Mouse (Mus musculus) heart, postnatal 4 days (tissue): ENCODE data around the gene Prex1. TPM values are rescaled to one million over a fixed set of nuclear protein-coding genes. Genes with fewer than 3 reads are reported as not detected.

Experiments
- DNase-seq: peaks from one replicate; pipeline ENCODE4 v3.0.0; 2021
- total RNA-seq, 2 experiments: library from RNA; stranded (reverse); gene quantifications; 2 replicates each; pipeline ENCODE4 v1.2.3; 2021

Prex1 gene
- total RNA-seq, 2 experiments from 2014 or later = 13.8 to 14.8 TPM

DNA sequence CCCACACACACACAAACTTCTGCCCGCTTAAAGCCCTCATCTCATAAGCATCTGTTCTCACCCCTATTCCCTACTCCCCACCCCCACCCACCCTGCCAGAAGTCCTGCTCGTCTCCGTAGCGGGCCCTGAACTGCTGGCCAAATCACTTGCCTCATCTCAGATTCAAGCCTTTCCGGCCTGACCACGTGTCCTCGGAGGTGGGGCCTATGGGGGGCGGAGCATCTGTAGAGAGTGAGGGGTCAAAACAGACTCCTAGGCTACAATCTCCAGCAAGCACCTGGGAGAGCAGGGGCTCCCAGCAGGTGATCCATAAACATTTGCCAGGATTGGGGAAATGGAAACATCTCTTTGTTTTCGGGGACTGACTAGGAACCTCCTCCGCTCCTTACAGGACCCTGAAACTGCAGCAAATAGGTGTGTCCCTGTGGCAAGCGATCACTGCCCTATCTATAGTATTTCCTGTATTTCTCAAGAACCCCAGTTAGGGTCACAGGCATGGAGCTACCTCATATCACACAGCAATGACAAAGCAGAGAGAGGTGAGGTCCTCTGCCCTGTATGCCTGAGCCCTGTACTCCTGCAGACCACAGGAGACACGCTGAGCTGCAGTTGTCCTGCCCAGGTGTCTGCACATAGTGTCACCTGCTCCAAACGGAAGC lies 29.6 kb downstream of the Prex1 start:
- DNase-seq = no peak

- DNase-seq = no peak
Measured at GRCm38 (mm10) chr2:166682866-166683265, 30.8 kb downstream of the Prex1 start.

DNA sequence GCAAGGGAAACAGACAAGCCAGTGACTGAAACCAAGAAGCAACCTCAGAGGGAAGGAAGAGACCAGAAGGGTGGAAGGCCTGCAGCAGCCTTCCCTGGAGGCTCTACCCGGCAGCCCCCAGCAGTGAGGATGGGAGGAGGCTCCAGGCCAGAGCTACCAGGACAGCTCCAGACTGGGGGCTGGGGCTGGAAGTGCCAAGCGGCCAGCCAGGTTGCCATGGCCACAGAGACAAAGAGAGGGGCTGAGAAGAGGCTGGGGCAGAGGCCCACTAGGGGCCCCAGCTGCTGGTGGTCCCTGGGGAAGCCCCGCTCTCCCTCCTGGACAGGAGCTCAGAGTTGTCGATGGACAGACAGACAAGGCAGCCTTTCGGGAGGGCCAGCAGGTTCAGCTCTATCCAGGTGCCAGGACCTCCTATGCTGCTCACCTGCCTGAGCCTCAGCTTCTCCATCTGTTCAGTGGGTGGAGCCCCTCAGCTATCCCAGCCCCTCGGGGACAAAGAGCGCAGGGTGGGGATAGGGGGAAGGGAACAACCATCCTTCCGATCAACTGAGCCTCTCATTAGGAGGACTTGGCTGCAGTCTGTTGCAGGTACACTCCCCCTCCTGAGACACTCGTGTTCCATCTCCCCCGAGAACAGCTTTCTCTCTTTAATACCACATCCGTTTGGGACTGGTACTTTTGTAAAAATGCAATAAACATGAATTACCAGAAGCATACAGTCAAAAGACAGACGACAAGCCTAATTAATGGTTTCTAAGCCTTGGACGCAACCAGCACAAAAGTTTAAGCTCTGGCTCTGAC lies 34.5 kb downstream of the Prex1 start:
- no peak for DNase-seq

GRCm38 (mm10) chr2:166676933-166677332 lies 36.7 kb downstream of the Prex1 start:
- no peak for DNase-seq

- DNase-seq = no peak
Measured at GRCm38 (mm10) chr2:166676498-166676897, 37.1 kb downstream of the Prex1 start.

DNA sequence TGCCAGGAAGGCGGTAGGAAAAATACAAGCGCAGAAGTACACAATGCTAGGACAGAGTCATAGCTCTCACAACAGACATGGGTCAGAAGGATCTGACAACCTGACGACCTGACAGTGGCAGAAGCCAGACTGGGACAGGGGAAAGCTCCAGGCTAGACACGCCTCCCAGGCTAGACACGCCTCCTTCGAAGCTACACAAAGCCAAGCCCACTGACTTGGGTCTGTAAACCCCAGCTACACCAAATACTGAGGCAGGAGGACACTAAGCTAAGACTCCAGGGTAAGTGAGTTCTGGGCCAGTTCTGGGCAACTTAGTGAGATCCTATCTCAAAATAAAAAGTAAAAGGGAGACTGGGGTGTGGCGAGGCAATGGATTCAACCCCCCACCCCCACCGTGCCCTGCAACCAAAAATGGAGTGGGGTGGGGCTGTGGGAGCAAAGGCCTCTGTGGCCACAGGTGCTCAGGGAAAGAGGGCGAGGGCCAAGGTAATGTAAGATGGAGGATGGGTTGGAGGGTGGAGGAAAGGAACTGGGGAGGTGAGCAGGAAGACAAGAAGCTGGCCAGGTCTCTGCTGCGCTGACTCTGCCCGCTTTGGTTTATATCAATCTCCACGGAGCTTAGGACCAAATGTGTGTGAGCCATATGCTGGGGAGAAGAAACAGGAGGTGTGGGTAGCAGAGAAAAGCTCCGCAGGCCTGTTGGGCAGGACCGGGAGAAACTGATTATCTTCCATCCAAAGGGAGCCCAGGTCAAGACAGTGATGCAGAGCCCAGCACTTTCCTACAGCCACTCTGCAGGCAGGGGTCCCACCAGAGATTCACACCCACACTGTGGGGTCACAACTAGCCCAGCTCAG lies 37.8 kb downstream of the Prex1 start:
- DNase-seq = no peak

- no peak for DNase-seq
Measured at GRCm38 (mm10) chr2:166674693-166675092, 38.9 kb downstream of the Prex1 start.

GRCm38 (mm10) chr2:166673951-166674350 lies 39.7 kb downstream of the Prex1 start:
- DNase-seq = no peak

DNA sequence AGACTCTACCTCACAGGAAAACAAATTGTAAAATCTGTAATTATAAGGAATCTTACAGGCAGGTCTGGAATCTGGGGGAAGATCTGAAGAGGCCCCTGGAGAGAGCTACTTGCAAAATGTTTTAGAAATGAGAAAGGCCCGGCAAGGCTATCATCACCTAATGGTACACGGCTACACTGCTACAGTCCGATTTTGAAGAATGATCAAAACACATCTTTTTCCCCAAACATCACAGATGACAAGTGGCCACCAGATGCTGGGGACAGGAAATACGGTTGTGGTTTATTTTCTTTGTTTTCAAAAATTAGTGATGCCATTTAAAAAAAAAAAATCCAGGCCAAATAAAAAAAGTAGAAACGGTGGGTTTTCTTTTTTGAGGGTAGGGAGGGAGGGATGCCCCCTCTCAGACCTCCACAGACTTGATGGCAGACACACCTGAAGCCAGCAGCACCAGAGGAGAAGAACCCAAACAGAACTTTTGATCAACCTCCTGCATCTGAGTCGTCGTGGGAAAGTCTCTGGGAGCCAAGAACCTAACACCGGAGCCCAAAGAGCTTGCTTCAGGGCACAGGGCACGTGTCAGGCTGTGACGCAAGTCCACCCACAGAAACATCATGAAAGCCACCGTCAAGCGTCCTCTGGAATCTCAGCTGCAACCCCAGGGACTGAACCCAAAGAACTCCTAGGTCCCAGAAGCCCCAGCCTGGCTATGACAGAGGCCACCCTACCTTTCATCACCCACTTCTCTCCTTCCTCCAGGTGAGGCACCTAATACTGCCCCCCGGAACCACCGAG lies 41.3 kb downstream of the Prex1 start:
- no peak for DNase-seq

- no peak for DNase-seq
Measured at GRCm38 (mm10) chr2:166671614-166672013, 42.0 kb downstream of the Prex1 start.

DNA sequence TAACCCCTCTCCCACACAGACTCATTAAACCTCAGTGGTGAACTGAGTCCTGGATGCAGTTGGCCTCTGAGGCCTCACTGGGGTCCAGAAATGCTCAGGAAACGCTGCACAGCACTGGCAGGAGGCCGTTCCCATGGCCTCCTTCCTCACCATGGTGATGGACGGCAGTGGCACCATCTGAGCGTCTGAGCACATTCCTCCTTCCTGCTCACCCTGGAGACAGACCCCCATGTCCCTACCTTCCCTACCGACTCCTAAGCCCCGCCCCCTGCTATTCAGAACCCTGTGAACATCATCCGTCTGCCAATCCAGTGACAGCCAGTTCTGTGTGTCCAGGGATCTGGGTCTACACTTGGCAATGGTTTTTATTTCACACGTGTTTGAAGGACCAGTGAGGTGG lies 42.6 kb downstream of the Prex1 start:
- DNase-seq = no peak

DNA sequence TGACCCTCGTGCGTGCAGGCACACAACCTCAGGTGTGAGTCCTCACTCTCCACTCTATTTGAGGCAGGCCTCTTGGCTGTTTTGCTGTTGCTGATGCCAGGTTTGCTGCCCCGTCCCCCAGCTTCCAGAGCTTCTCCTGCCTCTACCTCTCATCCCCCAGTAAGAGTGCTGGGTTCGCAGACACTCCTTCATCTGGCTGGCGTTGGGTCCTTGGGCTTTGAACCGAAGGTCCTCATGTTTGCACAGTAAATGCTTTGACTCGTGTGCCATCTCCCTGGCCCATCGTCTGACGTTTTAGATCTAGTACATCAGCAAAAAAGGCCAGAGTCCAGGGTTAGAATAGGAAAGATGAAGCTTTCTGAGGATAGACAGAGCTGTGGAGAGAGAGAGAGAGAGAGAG lies 43.7 kb downstream of the Prex1 start:
- no peak for DNase-seq

- DNase-seq = no peak
Measured at GRCm38 (mm10) chr2:166667790-166668695, 45.6 kb downstream of the Prex1 start.

- DNase-seq = no peak
Measured at GRCm38 (mm10) chr2:166666175-166666574, 47.5 kb downstream of the Prex1 start.

DNA sequence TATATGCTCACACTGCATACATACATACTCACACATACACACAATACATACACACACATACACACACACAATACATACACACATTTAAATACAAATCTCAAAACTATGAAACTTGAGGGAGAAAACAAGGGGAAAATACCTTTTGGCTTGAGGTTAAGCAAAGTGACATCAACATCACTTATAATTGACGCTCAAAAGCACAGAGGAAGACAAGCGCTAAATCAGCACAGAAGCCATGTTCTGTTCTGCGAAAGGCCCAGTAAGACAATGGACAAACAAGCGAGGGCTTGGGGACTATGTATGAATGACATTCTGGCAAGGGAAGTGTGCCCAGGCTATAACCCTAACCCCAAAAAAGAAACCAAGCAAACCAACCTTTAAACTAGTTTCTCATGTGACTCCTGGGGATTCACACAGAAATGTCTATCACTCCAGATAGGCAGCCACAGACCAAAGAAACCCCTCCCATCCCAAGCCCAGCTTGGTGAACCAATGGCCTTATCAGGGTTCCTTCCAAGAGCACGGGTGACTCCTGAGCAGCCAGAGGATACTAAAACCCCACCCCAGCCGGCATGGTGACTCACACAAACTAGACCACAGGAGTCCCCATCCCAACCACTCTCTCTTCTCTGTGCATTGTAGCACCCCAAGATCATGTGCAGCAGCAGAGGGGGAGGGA lies 48.2 kb downstream of the Prex1 start:
- no peak for DNase-seq

- DNase-seq = no peak
Measured at GRCm38 (mm10) chr2:166664506-166664905, 49.1 kb downstream of the Prex1 start.

DNA sequence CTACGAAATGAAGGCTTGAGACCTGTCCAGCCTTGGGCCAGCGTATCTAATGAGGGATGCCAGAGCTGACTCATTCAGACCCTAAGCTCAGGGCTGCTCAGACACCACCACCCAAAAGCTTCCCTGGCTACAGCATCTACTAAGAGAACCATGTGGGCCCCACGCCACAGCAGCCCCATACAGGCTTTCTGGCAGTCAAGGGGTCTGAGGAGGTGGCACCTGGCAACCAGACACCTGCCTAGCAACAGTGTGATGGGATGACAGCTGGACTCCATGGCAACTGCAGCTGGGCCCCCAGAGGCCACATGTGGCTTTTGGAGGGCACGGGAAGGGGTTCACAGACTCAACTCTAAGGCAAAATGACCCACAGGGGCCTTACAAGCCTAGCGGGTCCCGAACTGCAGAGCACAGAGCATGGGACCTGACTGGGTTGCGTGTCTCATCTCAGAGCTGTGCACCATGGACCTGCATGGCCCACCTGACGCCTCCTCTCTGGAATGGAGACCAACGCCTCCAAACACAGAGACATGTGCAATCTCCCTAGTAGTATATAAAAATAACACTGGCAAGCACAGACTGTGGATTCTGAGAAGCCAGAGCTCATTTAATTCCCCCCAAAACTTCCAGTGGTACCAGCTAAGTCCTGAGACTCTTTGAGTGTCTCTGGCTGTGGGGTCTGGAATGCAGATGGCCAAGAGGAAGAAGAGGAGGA lies 50.2 kb downstream of the Prex1 start:
- no peak for DNase-seq

DNA sequence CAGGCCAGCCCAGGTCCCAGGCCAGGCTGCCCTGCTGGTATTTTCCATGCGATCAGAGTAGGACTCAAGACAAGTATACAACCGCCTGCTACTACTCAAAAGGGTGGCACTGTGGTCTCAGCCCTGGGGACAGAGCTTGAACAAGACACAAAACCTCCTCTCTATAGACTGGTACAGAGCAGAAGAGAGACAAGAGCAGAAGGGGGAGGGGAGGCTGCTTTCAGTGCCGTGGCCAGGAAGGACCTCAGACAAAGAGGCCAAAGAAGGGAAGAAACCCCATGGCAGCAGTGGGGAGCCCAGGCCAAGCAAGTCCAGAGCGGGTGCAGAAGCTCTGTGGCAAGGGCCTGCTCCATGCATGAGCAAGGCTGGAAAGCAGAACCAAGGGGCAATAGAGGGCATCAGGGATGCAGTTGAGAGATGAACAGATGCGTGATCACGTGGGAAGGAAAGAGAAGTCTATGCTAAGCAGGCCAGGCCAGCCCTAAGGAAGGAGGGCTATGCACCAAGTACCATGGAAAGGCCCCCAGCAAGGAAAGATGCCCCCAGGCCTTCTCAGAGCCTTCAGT lies 51.0 kb downstream of the Prex1 start:
- DNase-seq = no peak

GRCm38 (mm10) chr2:166661971-166662370 lies 51.7 kb downstream of the Prex1 start:
- no peak for DNase-seq

GRCm38 (mm10) chr2:166661498-166661897 lies 52.1 kb downstream of the Prex1 start:
- DNase-seq = no peak
